Mouse (Mus musculus) lung, adult 2 months (tissue): ENCODE data around the gene Ppp3ca. TPM values are rescaled to one million over a fixed set of nuclear protein-coding genes. Genes with fewer than 3 reads are reported as not detected.
A peak's percentile ranks its signal among the peaks of the same experiment; 100 is the strongest.

Experiments
- DNase-seq: peaks from one replicate; pipeline ENCODE4 v3.0.0; 2022
- H3K4me1 ChIP-seq: fragments of 200-500 bp; 2 replicates; pipeline ENCODE4 v1.6.1; 2011; ENCODE audit warnings: low read length; ENCODE audit not compliant: control insufficient read depth, insufficient read depth
- H3K4me3 ChIP-seq: fragments of 200-500 bp; replicated peaks from 2 replicates; pipeline ENCODE3; 2011; ENCODE audit warnings: low read depth, mild to moderate bottlenecking, control low read depth, low read length; ENCODE audit errors: extremely low read depth
- CTCF ChIP-seq: fragments of 200-500 bp; IDR thresholded peaks from 2 replicates; pipeline ENCODE4 v1.5.1; 2011; ENCODE audit warnings: mild to moderate bottlenecking, low read length, control low read depth; ENCODE audit not compliant: insufficient read depth
- POLR2A ChIP-seq: fragments of 200-500 bp; IDR thresholded peaks from 2 replicates; pipeline ENCODE4 v1.6.1; 2011; ENCODE audit warnings: low read depth, mild to moderate bottlenecking, control low read depth, low read length, borderline replicate concordance; ENCODE audit errors: extremely low read depth
- WGBS: fragments of 180-500 bp; shearing (Covaris S2); methylation state at CpG from one replicate; pipeline ENCODE4 v1.1.7; 2018; 5-methylcytosine and 5-hydroxymethylcytosine counted together
- polyA plus RNA-seq: library from polyadenylated mRNA; depleted of rRNA; stranded (reverse); fragments of >200 nt; gene quantifications from 2 replicates; pipeline ENCODE4 v1.2.3, GENCODE M21; 2012

The Ppp3ca gene
- polyA plus RNA-seq, 1 experiment: 37.2 TPM

DNA sequence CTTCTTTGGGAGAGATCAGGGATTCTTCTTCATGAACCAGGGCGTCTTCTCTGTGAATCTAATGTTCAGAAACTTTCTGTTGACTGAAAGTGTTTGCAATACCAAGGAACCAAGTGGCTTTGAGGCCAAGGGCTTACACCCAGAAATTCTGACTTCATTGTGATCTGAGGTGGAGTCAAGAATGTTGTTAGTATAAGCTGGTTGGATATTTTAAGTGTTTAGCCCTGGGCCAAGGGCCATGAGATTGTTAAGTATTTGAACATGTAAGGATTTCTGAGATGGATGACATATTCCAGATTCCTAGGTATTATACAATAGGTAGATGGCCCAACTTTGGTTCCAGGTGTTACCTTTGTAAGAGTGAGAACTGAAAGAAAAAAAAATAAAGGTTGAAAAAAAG lies 68.5 kb downstream of the Ppp3ca start:
- TF ChIP-seq POLR2A: no peak
- TF ChIP-seq CTCF: no peak
- H3K4me3 ChIP-seq: no peak overlapping the region
- peaks cover 15% of the 10 kb centered on the region for H3K4me1 ChIP-seq
- WGBS: 67% methylated on average over 1 of the region's 1 CpGs
- no peak for DNase-seq

DNA sequence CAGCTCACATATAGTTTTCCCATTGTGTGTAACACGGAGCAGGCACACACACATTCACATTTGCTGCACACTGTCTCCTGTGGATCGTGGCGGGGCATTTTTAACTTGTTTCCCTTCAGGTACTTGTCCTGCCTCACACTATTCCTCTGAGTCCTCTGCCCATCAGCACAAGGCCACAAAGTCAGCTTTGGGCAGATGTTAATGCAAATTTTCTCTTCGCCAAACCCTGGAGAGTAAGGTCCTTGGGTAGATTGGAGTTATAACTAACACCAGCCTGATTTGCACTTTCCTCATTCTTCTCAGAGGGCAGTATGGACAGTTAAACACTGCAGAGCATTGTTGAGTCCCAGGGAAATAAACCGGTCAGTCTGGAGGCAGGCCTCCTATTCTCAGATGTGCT lies 69.0 kb downstream of the Ppp3ca start:
- WGBS: 77% methylated on average over 5 of the region's 5 CpGs
- DNase-seq: no peak
- Histone ChIP-seq H3K4me3 (no peak overlapping the region), H3K4me1 (peaks cover 17% of the 10 kb centered on the region)
- TF ChIP-seq POLR2A (no peak), CTCF (no peak)

DNA sequence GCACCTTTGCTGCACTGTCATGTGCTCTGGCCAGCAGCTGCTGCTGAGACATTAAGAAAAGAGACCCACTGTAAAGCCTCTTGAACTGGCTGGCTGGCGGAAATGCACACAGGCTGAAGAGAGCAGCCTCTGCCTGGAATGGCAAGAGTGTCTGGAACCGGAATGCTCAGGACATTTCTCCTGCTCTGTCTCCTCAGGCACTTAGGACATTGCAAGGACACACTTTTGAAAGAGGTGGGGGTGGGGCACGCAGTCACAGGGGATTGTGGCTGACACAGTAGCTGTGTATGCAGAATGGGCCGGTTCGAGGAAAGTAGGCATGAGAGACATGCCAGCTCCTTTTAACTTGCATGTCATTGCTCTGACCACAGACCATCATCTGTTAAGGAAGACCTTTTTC lies 71.7 kb downstream of the Ppp3ca start:
- no peak for TF ChIP-seq CTCF
- TF ChIP-seq POLR2A: no peak
- H3K4me3 ChIP-seq: no peak overlapping the region
- no peak for DNase-seq
- 65% methylated on average over 5 of the region's 5 CpGs for WGBS
- H3K4me1 ChIP-seq: peaks cover 26% of the 10 kb centered on the region

DNA sequence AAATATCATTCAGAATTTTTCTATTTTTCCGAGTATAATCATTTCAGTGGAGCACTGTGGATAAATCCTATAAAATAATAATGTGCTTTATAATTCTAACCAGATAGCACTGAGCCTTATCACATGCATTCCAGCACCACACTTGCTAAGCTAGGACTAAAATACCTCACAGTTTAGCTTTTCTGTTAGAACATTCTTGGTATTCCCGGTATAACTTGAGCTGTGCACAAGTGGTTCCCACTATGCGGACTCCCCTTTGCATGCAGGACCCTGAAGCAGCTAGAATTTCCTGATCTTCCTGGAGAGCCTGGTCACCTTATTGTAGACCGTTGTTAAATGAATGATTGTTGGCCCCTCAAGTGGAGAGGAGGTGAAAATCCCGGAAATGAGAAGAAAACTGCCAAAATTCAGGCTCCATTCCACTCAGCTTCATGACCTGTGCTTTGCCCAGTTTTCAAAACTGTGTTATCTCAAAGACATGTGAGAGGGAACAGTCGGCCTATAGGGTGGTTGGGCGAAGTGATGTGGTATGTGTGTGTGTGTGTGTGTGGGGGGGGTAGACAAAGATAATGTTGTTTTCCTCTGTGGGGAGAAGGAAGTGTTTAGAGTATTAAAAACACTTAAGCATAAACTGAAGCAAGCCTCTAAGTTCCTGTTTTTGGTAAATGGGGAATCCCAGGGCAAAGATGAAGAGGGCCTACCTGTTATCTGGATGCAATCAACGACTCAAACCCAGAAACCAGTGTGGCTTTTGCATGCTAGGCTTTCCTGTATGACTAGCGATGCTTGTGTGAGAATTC lies 72.5 kb downstream of the Ppp3ca start:
- DNase-seq: no peak
- WGBS: 55% methylated on average over 9 of the region's 9 CpGs
- Histone ChIP-seq H3K4me3 (no peak overlapping the region), H3K4me1 (peaks cover 23% of the 10 kb centered on the region)
- no peak for TF ChIP-seq POLR2A
- TF ChIP-seq CTCF: no peak

DNA sequence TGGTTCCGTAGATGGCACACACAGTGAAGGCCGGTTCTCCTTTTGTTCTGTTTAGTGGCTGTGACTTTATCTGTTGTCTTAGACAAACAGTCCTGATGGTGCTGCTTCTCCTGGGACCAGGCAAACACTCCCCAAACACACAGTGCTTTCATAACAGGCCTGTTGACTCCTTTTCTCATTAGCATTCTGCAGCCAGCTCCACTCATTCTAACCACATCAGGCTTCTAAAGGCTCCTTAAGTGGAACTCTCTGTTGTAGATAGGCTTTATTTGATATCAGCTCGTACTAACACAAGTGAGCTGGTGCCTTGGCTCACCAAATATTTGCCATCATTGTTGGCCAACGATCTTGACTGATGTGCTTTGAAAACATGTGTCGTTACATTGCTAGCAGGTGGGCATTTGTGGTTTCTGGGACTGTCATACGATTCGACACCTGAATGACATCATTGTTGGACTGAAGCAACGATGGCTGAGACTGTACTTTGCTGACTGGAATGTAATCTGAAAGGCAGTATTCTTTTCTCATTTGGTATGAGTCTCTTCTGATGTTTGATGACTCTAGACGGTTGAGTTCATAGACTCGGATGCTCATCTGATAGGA lies 74.5 kb downstream of the Ppp3ca start:
- Histone ChIP-seq H3K4me1 (peaks cover 20% of the 10 kb centered on the region), H3K4me3 (no peak overlapping the region)
- TF ChIP-seq CTCF: no peak
- WGBS: 62% methylated on average over 10 of the region's 10 CpGs
- peak; percentile 34 for DNase-seq

DNA sequence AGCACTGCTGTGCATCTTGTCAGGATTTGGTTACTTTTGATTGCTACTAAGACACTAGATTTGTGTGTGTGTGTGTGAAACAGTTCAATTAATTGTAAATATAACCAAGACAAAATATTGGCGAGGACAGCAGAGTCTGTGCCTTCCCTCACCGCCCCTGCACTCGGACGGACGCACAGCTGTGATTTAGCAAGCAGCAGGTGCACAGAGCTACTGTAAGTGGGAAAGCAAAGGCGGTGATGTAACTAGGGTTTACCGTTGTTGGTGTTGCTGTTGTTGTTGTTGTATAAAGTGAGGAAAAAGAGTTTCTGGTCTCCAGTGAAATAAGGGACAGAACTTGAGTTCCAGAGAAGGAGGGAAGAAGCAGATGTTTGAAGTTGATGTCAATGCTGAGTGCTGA lies 75.5 kb downstream of the Ppp3ca start:
- DNase-seq: no peak

DNA sequence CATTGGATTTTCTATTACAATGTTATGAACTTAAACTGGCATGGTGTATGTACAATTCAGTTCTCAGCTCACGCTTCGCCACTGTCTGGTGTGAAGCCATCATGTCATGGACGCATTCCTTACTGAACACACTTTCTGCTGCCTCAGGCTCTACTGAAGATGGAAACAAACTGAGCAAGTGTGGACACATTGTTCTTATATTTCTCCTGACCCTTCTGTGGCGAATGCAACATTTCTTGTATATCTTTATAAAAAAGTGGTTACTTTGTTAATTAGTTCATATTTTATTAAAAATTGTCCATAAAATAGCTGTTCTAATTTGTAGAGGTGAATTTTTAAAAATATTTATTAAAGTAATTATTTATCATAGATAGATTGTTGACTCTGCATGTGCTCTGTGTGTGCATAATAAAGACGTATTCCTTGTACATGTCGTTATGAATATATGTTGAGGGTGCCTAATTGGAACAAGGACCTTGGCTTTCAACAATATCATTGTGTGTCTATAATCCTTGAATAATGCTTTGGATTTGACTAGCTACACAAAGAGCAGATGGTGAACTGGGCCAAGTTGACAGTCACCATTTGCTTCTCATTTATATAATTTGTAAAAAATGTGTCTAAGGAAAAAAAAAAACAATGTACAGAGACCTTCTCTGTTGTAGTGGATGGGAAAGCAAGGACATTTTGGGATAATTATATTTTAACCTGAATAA lies 79.0 kb downstream of the Ppp3ca start:
- TF ChIP-seq POLR2A (no peak), CTCF (no peak)
- 87% methylated on average over 6 of the region's 6 CpGs for WGBS

More for the DNA sequence above, 75.5 kb downstream of the Ppp3ca start:
- no peak for TF ChIP-seq POLR2A
- TF ChIP-seq CTCF: no peak
- 69% methylated on average over 7 of the region's 7 CpGs for whole genome bisulfite sequencing
- H3K4me1 ChIP-seq: peaks cover 22% of the 10 kb centered on the region
- H3K4me3 ChIP-seq: no peak overlapping the region

DNA sequence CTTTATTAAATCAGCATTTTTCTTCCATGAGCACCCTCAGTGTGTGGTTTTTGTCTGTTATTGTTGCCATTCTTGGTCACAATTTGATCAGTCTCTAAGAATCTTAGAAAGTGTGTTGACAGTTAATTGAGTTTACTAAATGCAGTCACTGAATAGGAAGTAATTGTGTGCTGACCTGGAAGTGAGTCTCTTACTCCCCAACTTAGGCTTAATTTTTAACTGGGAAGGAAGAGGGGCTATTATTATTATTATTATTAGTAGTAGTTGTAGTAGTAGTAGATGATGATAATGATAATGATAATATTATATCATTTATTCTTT lies 79.5 kb downstream of the Ppp3ca start:
- no peak for TF ChIP-seq CTCF
- TF ChIP-seq POLR2A: no peak
- H3K4me3 ChIP-seq: no peak overlapping the region
- DNase-seq: no peak
- peaks cover 12% of the 10 kb centered on the region for H3K4me1 ChIP-seq

More for the DNA sequence above, 79.0 kb downstream of the Ppp3ca start:
- H3K4me3 ChIP-seq: no peak overlapping the region
- H3K4me1 ChIP-seq: peaks cover 17% of the 10 kb centered on the region
- no peak for DNase-seq

DNA sequence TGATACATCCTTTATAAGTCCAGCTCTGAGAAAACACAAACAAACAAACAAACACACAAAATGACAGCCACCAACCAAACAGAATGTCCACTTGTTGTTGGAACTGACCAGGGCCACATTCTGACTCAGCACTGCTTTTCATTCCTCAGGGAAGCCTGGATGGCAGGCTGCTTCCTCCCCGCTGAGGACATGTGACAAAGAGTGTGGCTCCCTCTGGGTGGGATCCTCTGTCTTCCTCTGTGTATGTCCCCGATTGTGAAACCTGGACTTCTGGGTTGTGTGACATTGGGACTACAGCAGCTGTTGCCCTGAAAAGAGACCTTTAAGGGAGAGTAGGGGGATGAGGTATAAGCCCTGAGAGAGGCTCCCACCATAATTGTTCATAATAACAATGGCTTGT lies 80.0 kb downstream of the Ppp3ca start:
- DNase-seq: no peak
- WGBS: 38% methylated on average over 2 of the region's 2 CpGs
- peaks cover 13% of the 10 kb centered on the region for H3K4me1 ChIP-seq
- TF ChIP-seq POLR2A (no peak), CTCF (no peak)
- no peak overlapping the region for H3K4me3 ChIP-seq

DNA sequence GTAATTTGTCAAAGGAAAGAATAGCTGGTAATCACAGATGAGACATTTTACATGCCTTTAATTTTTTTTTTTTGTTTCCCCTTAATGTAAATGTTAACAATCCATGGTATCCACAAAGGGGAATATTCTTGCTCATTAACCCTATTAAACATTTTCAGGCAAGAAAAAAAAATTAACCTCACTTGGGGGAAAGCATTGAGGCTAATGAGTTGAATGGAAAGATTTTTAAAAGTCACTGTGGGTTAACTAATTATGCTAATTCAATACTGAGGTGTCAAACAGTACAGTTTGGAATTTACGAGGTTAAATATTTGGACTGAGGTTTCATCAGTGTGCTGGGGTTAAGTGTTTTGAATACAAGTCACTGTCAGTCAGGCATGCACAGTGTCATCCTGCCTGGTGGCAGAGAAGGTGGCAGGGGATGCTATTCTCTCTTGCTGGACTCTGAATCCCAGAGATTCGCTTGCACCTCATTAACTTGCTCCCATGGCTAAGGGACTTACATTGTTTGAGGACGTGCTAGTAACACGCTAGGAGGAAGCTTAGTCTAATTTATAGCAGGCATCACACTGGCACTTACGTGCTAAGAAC lies 82.3 kb downstream of the Ppp3ca start:
- DNase-seq: no peak
- 69% methylated on average over 5 of the region's 5 CpGs for WGBS
- no peak overlapping the region for H3K4me3 ChIP-seq
- peaks cover 9% of the 10 kb centered on the region for H3K4me1 ChIP-seq
- TF ChIP-seq CTCF (no peak), POLR2A (no peak)
